Mouse (Mus musculus) ES-Bruce4 (cell line): ENCODE results near the gene Arl4c. TPM values are rescaled to one million over a fixed set of nuclear protein-coding genes. Genes with fewer than 3 reads are reported as not detected.

Experiments
- H3K27ac ChIP-seq: 2 replicates; pipeline ENCODE4 v1.5.1; 2012; ENCODE audit warnings: low read length, inconsistent platforms; ENCODE audit not compliant: insufficient read depth
- H3K27me3 ChIP-seq: 2 replicates; pipeline ENCODE4 v1.6.1; 2012; ENCODE audit warnings: mild to moderate bottlenecking, low read length, inconsistent platforms; ENCODE audit not compliant: control insufficient read depth, poor library complexity, insufficient read depth, severe bottlenecking
- H3K36me3 ChIP-seq: 2 replicates; pipeline ENCODE4 v1.6.1; 2012; ENCODE audit warnings: inconsistent platforms, mild to moderate bottlenecking, low read length, moderate library complexity; ENCODE audit not compliant: control insufficient read depth, poor library complexity, insufficient read depth, severe bottlenecking
- H3K4me1 ChIP-seq: one replicate; pipeline ENCODE4 v1.8.1; 2011; ENCODE audit warnings: low read length; ENCODE audit not compliant: control insufficient read depth, insufficient read depth
- H3K4me3 ChIP-seq: 2 replicates; pipeline ENCODE4 v1.5.1; 2011; ENCODE audit warnings: low read depth, mild to moderate bottlenecking, low read length
- H3K9ac ChIP-seq: 2 replicates; pipeline ENCODE4 v1.6.1; 2012; ENCODE audit warnings: low read depth, mild to moderate bottlenecking, inconsistent platforms; ENCODE audit not compliant: poor library complexity, severe bottlenecking
- H3K9me3 ChIP-seq: replicated peaks from 2 replicates; pipeline ENCODE4 v1.6.1; 2012; ENCODE audit warnings: mild to moderate bottlenecking, low read length, inconsistent platforms; ENCODE audit not compliant: control insufficient read depth, poor library complexity, insufficient read depth, severe bottlenecking
- CTCF ChIP-seq: IDR thresholded peaks from one replicate; pipeline ENCODE4 v1.8.1; 2011; ENCODE audit warnings: low read depth, low read length
- EP300 ChIP-seq: IDR thresholded peaks from 2 replicates; pipeline ENCODE4 v1.6.1; 2011; ENCODE audit warnings: low read depth, low read length; ENCODE audit not compliant: insufficient read depth
- POLR2A ChIP-seq: IDR thresholded peaks from one replicate; pipeline ENCODE4 v1.8.1; 2011; ENCODE audit warnings: low read length; ENCODE audit not compliant: insufficient read depth
- polyA plus RNA-seq: library from polyadenylated mRNA; stranded (reverse); fragments of >200 nt; gene quantifications from 2 replicates; pipeline ENCODE4 v1.2.4, GENCODE M21; 2011; ENCODE audit warnings: low read depth; ENCODE audit not compliant: missing spikeins, insufficient read depth, insufficient read length

The Arl4c gene
- polyA plus RNA-seq, 1 experiment = 108 TPM

- no peak overlapping the region for H3K9ac ChIP-seq
- H3K9me3 ChIP-seq = no peaks in the 10 kb centered on the region
- no peaks in the 10 kb centered on the region for H3K27me3 ChIP-seq
- H3K4me1 ChIP-seq = peaks cover 9% of the 10 kb centered on the region
- no peak overlapping the region for H3K4me3 ChIP-seq
- H3K27ac ChIP-seq = no peak overlapping the region
- no peak for TF ChIP-seq EP300
- TF ChIP-seq CTCF = no peak
- TF ChIP-seq POLR2A = no peak
- H3K36me3 ChIP-seq = no peaks in the 10 kb centered on the region
Observed at GRCm38 (mm10) chr1:88651668-88652067, 50.4 kb downstream of the Arl4c start.

GRCm38 (mm10) chr1:88648742-88649141 lies 53.3 kb downstream of the Arl4c start:
- Histone ChIP-seq H3K9me3 (no peaks in the 10 kb centered on the region), H3K4me3 (no peak overlapping the region), H3K36me3 (no peaks in the 10 kb centered on the region), H3K9ac (no peak overlapping the region), H3K4me1 (peaks cover 3% of the 10 kb centered on the region), H3K27me3 (no peaks in the 10 kb centered on the region), H3K27ac (no peak overlapping the region)
- TF ChIP-seq EP300 = no peak
- TF ChIP-seq POLR2A = no peak
- TF ChIP-seq CTCF = no peak

- Histone ChIP-seq H3K4me1 (peaks cover 3% of the 10 kb centered on the region), H3K36me3 (no peaks in the 10 kb centered on the region), H3K9ac (no peak overlapping the region), H3K4me3 (no peak overlapping the region), H3K27me3 (no peaks in the 10 kb centered on the region), H3K9me3 (no peaks in the 10 kb centered on the region), H3K27ac (no peak overlapping the region)
- TF ChIP-seq POLR2A = no peak
- peak; percentile 76; the same call in 1 of the 2 replicates for TF ChIP-seq EP300
Observed at GRCm38 (mm10) chr1:88645599-88646119, 56.4 kb downstream of the Arl4c start.

DNA sequence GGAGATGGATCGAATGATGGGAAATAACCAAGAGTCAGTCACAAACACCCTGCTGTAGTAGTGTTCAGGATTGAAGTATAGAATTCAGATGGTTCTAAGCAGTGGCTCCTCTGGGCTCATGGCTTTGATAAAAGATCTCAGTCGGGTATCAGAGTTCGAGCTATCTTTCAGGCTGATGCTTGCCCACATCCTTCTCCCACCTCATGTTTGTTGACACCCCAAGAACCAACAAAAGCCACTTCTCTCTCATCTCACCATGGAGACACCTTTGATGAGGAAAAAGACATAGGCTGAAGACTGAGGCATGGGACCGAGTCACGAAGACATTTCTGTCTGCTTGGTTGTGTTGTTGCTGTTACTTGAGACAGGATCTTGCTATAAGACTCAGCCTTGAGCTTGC lies 57.6 kb downstream of the Arl4c start:
- no peaks in the 10 kb centered on the region for H3K27me3 ChIP-seq
- H3K4me1 ChIP-seq = peaks cover 6% of the 10 kb centered on the region
- H3K9ac ChIP-seq = no peak overlapping the region
- no peaks in the 10 kb centered on the region for H3K9me3 ChIP-seq
- H3K36me3 ChIP-seq = no peaks in the 10 kb centered on the region
- TF ChIP-seq CTCF (no peak), EP300 (no peak), POLR2A (no peak)
- H3K27ac ChIP-seq = no peak overlapping the region
- H3K4me3 ChIP-seq = no peak overlapping the region

GRCm38 (mm10) chr1:88643181-88643823 lies 58.7 kb downstream of the Arl4c start:
- H3K27me3 ChIP-seq = no peaks in the 10 kb centered on the region
- H3K9me3 ChIP-seq = no peaks in the 10 kb centered on the region
- H3K36me3 ChIP-seq = no peaks in the 10 kb centered on the region
- peaks cover 11% of the 10 kb centered on the region for H3K4me1 ChIP-seq
- H3K4me3 ChIP-seq = no peak overlapping the region
- H3K27ac ChIP-seq = no peak overlapping the region
- no peak overlapping the region for H3K9ac ChIP-seq
- TF ChIP-seq POLR2A = no peak
- no peak for TF ChIP-seq EP300
- TF ChIP-seq CTCF = no peak

- no peaks in the 10 kb centered on the region for H3K27me3 ChIP-seq
- peaks cover 8% of the 10 kb centered on the region for H3K4me1 ChIP-seq
- H3K9me3 ChIP-seq = no peaks in the 10 kb centered on the region
- H3K9ac ChIP-seq = no peak overlapping the region
- no peak for TF ChIP-seq EP300
- no peak for TF ChIP-seq CTCF
- TF ChIP-seq POLR2A = no peak
- no peak overlapping the region for H3K27ac ChIP-seq
- no peaks in the 10 kb centered on the region for H3K36me3 ChIP-seq
- no peak overlapping the region for H3K4me3 ChIP-seq
Observed at GRCm38 (mm10) chr1:88642735-88643134, 59.3 kb downstream of the Arl4c start.
